Mouse (Mus musculus) cerebellum, postnatal 10 days (tissue): ENCODE measurements around the gene Zfp937.
A peak's percentile ranks its signal among the peaks of the same experiment; 100 is the strongest.
"Not testable (repeated sequence)": the region's sequence is repeated elsewhere in the genome, so short reads cannot be mapped to it uniquely, and the experiment has no call there.

Experiments
- DNase-seq, 2 experiments: peaks; one replicate each; pipeline ENCODE4 v3.0.0; 2021; ENCODE audit warnings: mixed read lengths in 2 of 2

The Zfp937 gene

GRCm38 (mm10) chr2:150217600-150218362, at the start of gene Zfp937:
Zfp937 (plus strand) TSS chr2:150218073.
- DNase-seq = peak; percentile 74 to 85

GRCm38 (mm10) chr2:150173833-150174232, 44.0 kb upstream of the Zfp937 start:
- DNase-seq = no peak

GRCm38 (mm10) chr2:150179579-150179978, 38.3 kb upstream of the Zfp937 start, which contains the start of gene Gm10770:
Gm10770 (minus strand) TSS chr2:150179679.
- DNase-seq = not testable (repeated sequence)

- DNase-seq = not testable (repeated sequence)
Measured at GRCm38 (mm10) chr2:150181046-150181445, 36.8 kb upstream of the Zfp937 start.

DNA sequence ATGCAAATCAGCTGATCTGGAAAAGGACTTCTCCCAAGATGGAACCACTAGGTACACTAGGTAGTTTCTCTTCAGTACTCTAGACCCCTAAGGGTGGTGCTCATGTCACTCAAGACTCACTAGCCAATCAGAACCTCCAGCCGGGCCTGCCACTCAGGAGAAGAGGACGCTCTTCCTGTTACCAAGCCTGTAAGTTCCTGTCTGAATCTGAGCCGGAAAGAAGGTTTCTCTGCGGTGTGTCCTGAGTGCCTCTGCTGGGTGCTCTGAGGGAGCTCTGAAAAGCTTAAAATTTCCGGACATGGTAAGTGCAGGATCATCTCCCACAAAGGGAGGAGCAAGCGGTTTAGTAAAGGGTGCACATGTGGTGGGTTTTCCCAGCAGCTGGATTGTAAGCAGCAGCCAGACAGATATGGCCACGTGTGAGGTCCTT, 36.3 kb upstream of the Zfp937 start, which contains the start of gene Gm14139:
TSS of gene Gm14139 (plus strand) at position 186 of the 430 bp plus-strand sequence.
- DNase-seq = not testable (repeated sequence)

DNA sequence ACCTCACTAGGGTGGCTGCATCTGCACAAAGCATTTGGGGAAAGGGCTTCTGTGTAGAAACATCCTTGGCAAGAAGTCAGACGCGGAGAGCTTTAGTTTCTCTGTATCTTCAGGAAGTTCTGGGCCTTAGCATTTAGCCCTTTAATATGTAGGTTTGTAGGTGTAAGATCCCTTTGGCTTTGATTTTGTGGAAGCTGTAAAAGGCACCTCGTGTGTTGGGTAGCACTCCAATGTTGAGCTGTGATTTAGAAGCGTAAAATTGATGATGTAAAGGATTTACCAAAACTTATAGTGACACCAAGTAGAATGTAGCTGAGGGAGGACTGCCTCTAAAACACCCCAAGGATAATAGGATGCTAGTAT, 471 bp downstream of the Zfp937 start:
- not testable (repeated sequence) for DNase-seq

DNA sequence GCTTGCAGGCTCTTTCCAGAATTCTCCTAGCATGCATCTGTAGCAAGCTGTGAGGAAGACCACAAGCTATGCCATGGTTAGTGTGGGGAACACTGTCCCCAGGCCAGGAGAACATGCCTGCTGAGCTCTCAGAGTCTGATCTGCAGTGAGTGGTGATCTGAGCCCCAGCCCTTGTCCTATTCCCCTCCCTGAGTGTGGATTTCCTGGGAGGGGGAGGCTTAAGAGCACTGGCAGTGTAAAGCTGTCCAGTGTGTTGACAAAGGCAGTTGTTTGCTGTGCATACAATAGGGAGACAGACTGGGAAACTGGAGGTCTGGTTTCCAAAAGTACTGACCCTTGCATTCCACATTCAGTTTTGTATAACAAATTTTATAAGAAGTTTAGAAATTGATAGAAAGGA, 5.4 kb downstream of the Zfp937 start:
- DNase-seq = not testable (repeated sequence)

DNA sequence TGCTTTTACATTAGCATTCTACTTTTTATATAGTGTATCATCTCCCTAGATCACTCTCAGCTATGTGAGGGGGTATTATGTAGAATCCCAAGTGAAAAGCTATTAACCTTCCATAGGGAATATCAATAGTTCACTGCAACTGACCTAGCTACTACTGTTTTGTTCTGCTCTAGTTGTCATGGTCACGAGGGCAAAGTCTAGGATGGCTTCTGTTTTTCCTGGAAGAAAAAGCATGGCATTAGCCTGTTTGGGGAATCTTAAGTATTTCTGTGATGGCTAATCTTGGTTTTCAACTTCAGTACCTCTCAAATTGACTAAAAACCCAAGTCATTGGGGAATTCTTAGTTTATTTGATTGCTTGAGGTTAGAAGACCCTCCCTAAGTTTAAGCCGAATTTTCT, 25.3 kb downstream of the Zfp937 start:
- DNase-seq = no peak

DNA sequence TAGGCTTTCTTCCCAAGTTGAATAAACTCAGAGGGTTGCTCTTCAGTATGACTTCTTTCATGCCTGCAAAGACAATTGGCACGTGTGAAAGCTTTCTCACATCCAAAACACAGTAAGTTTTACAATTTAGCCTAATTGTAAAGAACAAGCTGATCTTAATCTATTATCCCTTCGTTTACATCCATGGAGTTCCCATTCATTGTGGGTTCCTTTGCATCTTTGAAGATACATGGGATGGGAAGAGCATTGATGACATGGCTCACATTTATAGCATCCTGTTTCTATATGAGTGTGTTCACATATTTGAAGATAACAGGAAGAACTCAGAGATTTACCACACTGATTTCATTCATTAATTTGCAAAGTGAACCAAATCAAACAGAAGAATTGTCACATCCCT, 37.6 kb downstream of the Zfp937 start, which contains the start of gene Gm21994:
TSS of gene Gm21994 (minus strand) at position 101 of the 400 bp plus-strand sequence.
- DNase-seq = not testable (repeated sequence)

GRCm38 (mm10) chr2:150256861-150257260, 39.0 kb downstream of the Zfp937 start:
- DNase-seq = not testable (repeated sequence)

DNA sequence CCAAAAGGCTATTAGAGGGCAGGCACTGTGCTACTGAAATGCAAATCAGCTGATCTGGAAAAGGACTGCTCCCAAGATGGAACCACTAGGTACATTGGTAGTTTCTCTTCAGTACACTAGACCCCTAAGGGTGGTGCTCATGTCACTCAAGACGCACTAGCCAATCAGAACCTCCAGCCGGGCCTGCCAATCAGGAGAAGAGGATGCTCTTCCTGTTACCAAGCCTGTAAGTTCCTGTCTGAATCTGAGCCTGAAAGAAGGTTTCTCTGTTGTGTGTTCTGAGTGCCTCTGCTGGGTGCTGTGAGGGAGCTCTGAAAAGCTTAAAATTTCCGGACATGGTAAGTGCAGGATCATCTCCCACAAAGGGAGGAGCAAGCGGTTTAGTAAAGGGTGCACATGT, 39.4 kb downstream of the Zfp937 start, which contains the start of gene Gm14124:
TSS of gene Gm14124 (plus strand) at position 227 of the 400 bp plus-strand sequence.
- not testable (repeated sequence) for DNase-seq
